Mouse (Mus musculus): ENCODE data around the gene Slc4a7. TPM values are rescaled to one million over a fixed set of nuclear protein-coding genes. Genes with fewer than 3 reads are reported as not detected.
A peak's percentile ranks its signal among the peaks of the same experiment; 100 is the strongest.
"Not testable (repeated sequence)": the region's sequence is repeated elsewhere in the genome, so short reads cannot be mapped to it uniquely, and the experiment has no call there.

Slc4a7 gene
- total RNA-seq, 2 experiments from 2014 or later = 9.2 to 9.4 TPM

GRCm38 (mm10) chr14:14789840-14790470 is 87.9 kb downstream of the Slc4a7 start:
- DNase-seq = no peak
- intact Hi-C loops (cut with DNase I) = no loop called here

GRCm38 (mm10) chr14:14799861-14800260 is 97.8 kb downstream of the Slc4a7 start:
- intact Hi-C loops (cut with DNase I) = no loop called here
- no peak for DNase-seq

- DNase-seq = no peak
- intact Hi-C loops (cut with DNase I) = no loop called here
Observed at GRCm38 (mm10) chr14:14800332-14800731, 98.3 kb downstream of the Slc4a7 start.

GRCm38 (mm10) chr14:14800810-14801209 is 98.7 kb downstream of the Slc4a7 start:
- intact Hi-C loops (cut with DNase I) = no loop called here
- DNase-seq = no peak

- intact Hi-C loops (cut with DNase I); DNase-seq: not testable (repeated sequence)
Observed at GRCm38 (mm10) chr14:14803115-14803514, 101.0 kb downstream of the Slc4a7 start, which contains the start of gene Nek10. Gene Nek10 (plus strand): TSS chr14:14803415.

GRCm38 (mm10) chr14:14803921-14804517 is 101.9 kb downstream of the Slc4a7 start:
- intact Hi-C loops (cut with DNase I) = no loop called here
- no peak for DNase-seq

- intact Hi-C loops (cut with DNase I) = no loop called here
- no peak for DNase-seq
Observed at GRCm38 (mm10) chr14:14804518-14805212, 102.6 kb downstream of the Slc4a7 start.

GRCm38 (mm10) chr14:14832520-14833240 is 130.6 kb downstream of the Slc4a7 start:
- intact Hi-C loops (cut with DNase I) = no loop called here
- DNase-seq = peak; percentile 65 to 85

- intact Hi-C loops (cut with DNase I) = no loop called here
- no peak for DNase-seq
Observed at GRCm38 (mm10) chr14:14833498-14833897, 131.4 kb downstream of the Slc4a7 start.

- intact Hi-C loops (cut with DNase I) = no loop called here
- no peak for DNase-seq
Observed at GRCm38 (mm10) chr14:14834266-14834665, 132.2 kb downstream of the Slc4a7 start.

GRCm38 (mm10) chr14:14837627-14838026 is 135.5 kb downstream of the Slc4a7 start:
- intact Hi-C loops (cut with DNase I) = no loop called here

GRCm38 (mm10) chr14:14838109-14838508 is 136.0 kb downstream of the Slc4a7 start:
- intact Hi-C loops (cut with DNase I) = no loop called here
- DNase-seq = no peak

More at GRCm38 (mm10) chr14:14837627-14838026, 135.5 kb downstream of the Slc4a7 start:
- DNase-seq = no peak

GRCm38 (mm10) chr14:14842734-14843530 is 140.9 kb downstream of the Slc4a7 start:
- DNase-seq = no peak
- intact Hi-C loops (cut with DNase I) = no loop called here

Other genes starting within 250 kb of the Slc4a7 start
- under 1 TPM in 1 of 2 experiments, not detected in 1; 0.07 TPM for gene Nek10, start 101.1 kb downstream of the Slc4a7 start, total RNA-seq (2021)

Data from gastrocnemius, postnatal 36 days (tissue).